Mouse (Mus musculus) kidney, adult 2 months (tissue): ENCODE results near the gene Slc4a1.

ENCODE experiments used
- CTCF ChIP-seq: fragments of 200-500 bp; conservative IDR thresholded peaks from 2 replicates; pipeline ENCODE4 v1.5.1; 2011; ENCODE audit warnings: low read depth, mild to moderate bottlenecking, control low read depth, low read length, moderate library complexity, mixed read lengths; ENCODE audit not compliant: insufficient read depth, insufficient read length
- POLR2A ChIP-seq: fragments of 200-500 bp; IDR thresholded peaks from one replicate; pipeline ENCODE4 v1.6.1; 2011; ENCODE audit warnings: low read depth, low read length, control low read depth

DNA sequence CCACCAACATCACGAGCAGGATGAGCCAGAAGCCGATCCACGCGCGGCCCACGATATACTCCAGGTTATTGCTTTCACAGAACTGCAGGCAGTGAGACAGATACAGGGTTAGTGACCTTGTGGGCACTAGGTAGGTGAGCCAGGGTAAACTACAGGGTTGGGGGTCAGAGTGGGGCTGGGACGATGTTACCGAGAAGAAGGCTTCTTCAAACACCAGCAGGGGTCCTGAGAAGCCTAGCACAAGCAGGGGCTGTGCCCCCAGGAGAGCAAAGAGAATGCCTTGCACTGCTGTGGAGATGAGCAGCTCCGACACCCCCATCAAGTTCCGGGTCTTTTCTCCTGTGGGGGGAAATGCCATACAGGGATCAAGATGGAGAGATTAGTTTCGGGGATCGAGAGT is 9.8 kb downstream of the Slc4a1 start:
- TF ChIP-seq CTCF (no peak), POLR2A (no peak)
